Mouse (Mus musculus): Measurements from ENCODE around the gene Apmap.
"Not testable (repeated sequence)": the region's sequence is repeated elsewhere in the genome, so short reads cannot be mapped to it uniquely, and the experiment has no call there.

The Apmap gene

GRCm38 (mm10) chr2:150610097-150610496 is 1.7 kb upstream of the Apmap start:
- no peak for DNase-seq (ENCODE audit: low spot score)

DNA sequence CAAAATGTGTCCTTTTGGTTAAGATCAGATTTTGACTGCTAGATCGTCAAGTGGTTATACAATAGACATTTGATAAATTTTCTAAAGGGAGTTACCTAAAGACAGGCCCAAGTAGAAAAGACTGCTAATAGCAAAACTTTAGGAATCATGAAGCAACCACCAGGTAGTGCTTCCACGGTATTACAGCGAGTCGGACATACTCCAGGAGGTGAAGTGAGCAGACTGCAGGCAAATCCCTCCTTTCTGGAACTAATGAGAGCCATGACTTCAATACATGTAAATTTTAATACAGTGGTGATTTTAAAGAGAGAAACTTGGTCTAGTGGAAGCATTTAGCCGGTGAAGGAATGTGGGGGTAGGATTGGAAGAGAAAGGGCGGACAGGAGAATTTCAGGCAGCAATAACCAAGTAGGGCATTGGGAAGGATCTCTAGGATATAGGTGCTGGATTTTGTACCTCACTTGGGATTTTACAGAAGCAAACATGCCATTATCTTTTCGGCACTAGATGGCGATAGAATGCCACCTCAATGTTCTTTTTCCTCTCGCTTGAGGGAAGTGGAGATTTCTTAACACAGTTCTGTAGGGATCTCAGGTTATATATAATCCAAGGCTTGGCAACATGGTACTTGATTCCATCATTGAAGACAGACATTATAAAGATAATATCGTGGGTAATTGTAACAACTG is 649 bp upstream of the Apmap start:
- no peak for DNase-seq (ENCODE audit: low spot score)

DNA sequence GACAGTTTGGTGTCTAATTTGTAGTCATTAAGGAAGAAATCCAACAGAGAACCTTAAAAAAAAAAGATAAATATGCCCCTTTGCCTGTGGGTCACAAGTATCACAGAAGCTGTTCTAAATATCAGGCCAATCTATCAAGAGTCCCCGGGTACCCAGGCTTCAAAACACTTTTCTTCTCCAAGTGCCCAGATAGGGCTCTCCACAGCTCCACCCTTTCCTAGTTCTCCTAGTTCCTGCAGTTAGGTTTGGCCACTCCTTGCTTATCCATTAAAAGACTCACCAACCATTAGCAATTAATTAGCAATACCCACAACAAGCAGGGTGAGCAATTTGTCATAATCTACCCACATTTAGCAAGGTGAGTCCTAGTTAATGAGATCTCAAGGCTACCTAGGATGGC is 1.3 kb downstream of the Apmap start:
- DNase-seq (ENCODE audit: low spot score), result no peak

DNA sequence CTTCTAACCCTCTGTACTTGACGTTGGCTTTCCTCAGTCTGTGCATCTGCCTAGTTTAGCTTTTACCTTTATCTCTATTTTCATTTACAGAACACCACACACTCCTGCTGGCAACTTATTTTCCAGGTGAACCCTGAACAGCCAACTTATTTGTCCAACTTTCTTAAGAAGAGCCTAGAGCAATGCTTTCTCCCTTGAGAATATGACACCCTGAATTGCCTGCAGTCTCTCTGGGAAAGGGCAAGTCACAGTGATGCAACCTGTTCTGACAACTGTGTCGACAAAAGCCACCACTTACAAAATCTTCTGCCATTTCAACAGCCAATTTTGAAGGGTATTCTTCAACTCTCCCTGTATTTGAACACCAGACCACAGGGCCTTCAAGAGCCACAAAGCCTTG is 3.6 kb downstream of the Apmap start:
- no peak for DNase-seq (ENCODE audit: low spot score)

- no peak for DNase-seq (ENCODE audit: low spot score)
Observed at GRCm38 (mm10) chr2:150602166-150602565, 6.2 kb downstream of the Apmap start.

- no peak for DNase-seq (ENCODE audit: low spot score)
Observed at GRCm38 (mm10) chr2:150600263-150600662, 8.1 kb downstream of the Apmap start.

DNA sequence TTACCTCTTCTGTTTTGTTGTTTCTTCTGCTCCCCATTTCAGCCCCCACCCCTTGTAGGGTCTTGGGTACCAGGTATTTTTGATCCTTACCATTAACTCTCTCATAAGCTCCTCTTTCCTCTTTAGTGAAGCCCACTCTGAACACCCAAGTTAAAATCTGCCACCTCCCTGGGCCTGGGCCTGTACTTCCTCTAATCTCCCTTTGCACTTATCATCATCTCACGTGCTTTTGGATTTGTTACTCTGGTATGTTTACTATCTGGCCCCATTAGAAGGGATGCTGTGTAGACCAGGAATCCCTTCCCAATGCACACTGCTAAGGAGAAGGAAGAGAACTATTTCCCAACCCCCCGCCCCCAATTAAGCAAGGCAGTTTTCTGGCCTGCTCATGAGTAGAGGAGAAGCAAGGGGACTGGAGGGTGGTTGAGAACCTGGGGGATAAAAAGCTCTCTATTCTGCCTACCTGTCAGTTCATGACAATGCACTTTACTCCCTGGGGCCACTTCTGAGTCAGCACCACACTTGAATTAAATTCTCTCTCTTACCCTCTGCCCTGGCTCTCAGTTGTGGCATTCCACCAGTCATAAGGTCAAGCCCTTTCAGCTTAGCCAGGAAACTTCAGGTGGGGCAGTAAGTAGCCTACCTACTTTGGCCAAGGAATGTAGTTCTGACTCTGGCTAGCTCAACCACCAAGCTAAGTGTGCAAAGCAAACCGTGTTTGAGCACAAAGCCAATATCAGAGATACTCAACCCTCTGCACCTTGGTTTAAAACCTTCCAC is 12.8 kb downstream of the Apmap start:
- no peak for DNase-seq (ENCODE audit: low spot score)

DNA sequence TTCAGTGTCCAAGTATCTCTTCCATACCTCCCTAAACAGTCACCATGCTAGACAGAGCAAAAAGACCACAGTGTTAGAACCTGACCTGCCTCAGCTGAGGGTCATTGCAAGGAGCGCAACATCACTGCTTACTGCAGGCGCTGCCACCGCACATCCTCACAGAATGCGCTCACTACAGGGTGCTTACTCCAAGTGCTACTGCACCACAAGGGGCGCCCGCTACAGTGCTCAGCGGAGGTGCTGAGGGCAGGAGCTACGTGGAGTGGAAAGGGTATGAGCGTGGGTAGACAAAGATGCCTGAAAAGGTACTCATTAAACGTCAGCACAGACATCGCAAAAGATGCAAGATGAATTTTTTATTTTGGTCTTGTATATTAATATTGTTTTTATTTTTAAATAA is 19.3 kb downstream of the Apmap start:
- no peak for DNase-seq (ENCODE audit: low spot score)

DNA sequence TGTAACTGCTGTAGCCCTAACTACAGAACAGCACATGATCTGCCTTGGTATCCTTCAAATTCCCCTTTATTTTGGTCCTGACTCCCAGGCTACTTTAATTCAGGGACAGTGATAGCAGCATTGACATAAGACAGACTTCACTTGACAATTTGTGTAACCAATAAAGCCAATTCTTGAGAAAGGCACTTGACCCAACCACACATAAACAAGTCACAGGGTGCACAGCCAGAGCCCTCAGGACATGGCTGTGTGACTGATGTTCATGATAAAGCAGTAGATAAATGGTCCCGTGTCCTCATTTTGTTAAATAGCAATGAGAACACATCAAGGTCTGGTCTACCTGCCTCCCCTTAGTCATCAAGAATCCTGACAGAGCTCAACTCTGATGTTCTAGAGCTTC is 28.7 kb downstream of the Apmap start:
- DNase-seq (ENCODE audit: low spot score), result no peak

DNA sequence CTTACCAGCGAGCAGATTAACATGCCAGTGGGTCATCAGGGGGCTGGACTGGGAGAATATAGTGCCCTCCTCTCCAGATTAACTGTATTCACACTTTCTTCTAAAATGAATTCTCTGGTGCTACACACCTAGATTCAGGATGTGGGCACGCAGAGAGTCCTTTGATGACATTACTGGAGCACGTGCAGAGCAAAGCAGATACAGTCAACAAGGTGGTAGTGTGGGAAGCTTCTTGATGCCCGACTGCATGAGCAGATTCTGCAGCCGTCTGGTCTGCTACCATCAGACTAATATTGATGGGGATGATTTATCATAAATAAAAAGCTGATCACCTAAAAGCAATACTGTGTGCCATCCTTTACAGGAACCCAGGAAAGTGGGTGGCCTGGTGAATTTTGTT is 29.8 kb downstream of the Apmap start:
- DNase-seq (ENCODE audit: low spot score), result no peak

DNA sequence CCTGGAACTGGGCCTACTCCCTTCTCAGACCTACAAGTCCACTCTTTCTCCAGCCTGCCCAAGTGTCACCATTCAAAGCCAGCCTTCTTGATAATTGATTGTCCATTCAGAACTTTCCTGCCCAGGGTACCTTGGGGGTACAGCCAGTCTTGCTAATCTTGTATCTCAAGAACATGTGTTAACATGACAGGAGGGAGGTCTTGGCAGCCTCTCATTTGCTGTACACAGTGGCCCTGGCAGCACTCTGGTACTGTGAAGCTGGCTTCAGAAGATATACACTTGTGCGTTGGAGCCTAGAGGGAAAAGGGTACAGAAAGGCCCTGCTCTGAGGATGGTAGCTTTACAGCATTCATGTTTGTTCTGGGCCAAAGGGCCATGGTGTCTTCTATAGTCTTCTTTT is 32.1 kb downstream of the Apmap start:
- DNase-seq (ENCODE audit: low spot score), result no peak

GRCm38 (mm10) chr2:150572463-150572862 is 35.9 kb downstream of the Apmap start:
- no peak for DNase-seq (ENCODE audit: low spot score)

GRCm38 (mm10) chr2:150570761-150571160 is 37.6 kb downstream of the Apmap start:
- no peak for DNase-seq (ENCODE audit: low spot score)

DNA sequence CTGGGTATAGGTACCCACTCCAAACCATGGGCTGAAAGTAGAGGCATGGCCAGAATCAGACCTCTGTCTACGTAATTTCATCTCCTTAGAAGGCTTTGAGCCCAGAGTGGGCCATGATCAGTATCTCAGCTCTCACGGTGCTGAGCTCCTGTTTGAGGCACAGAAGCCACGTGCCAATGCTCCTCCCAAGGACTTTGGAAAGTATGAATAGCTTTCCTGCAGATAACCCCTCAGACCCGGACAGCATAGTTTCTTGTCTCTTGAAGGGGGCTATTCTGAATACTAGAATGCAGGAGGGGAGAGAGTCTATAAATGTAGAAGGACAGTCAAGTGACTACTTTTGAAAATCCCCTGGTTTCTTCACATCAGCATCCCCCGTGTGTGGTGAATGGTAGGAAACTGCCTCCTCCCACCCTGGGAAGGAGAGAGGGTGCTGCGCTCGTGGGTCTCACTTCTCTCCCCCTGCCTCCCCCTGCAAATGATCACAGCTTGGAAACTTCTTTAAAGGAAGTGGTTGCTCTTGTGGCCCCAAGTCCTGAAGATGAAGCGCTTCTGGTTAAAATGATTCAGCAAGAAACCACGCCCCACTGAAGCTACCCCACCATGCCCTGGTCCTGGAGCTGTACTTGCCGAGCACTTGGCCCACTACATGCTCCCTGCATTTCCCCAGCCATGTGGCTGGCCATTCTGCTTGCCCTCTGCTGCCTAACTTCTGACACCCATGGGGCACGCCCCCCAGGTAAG is 38.3 kb downstream of the Apmap start, which contains the start of gene Cst7:
Cst7 (plus strand) TSS at position 569 of the 744 bp plus-strand sequence.
- DNase-seq (ENCODE audit: low spot score), result no peak

- DNase-seq (ENCODE audit: low spot score), result no peak
Observed at GRCm38 (mm10) chr2:150567051-150567450, 41.3 kb downstream of the Apmap start.

GRCm38 (mm10) chr2:150558568-150558967 is 49.8 kb downstream of the Apmap start:
- no peak for DNase-seq (ENCODE audit: low spot score)

- DNase-seq (ENCODE audit: low spot score), result not testable (repeated sequence)
Observed at GRCm38 (mm10) chr2:150549576-150549975, 58.8 kb downstream of the Apmap start.

All from urinary bladder, postnatal 10 days (tissue).